Mouse (Mus musculus): ENCODE results near the gene Dusp1. TPM values are rescaled to one million over a fixed set of nuclear protein-coding genes. Genes with fewer than 3 reads are reported as not detected.

Dusp1 gene
- polyA plus RNA-seq, 1 experiment from 2014 or later: 36.9 TPM

DNA sequence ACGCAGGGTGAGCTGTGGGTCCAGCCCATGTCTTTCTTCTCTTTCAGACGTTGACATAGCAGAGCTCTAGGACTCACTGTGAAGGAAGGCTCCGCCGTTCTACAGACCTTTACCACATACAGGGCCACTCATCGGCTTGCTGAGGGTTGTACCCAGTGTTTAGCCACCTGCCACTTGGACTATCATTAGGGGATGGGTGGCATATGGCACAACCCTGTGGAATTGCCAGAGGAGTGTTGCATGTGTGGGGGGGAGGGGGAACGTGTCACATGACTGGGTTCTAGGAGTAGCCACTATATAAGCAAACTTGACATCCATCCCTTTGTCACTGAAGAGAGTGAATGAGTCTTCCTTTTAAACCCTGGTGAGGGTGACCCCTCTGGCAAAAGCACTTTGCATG lies 1.5 kb upstream of the Dusp1 start:
- H3K9ac ChIP-seq (ENCODE audit: low read length): no peak overlapping the region
- no peak overlapping the region for H3K27ac ChIP-seq (replicated peaks in 1 of 2; ENCODE audit: control insufficient read depth in 1 of 2, insufficient read depth in 1 of 2, low read depth in 2 of 2, low read length in 2 of 2)
- 85% methylated on average over 6 of the region's 6 CpGs for WGBS
- H3K9me3 ChIP-seq (ENCODE audit: control insufficient read depth, low read length): 0 out of 2 replicates have a peak, but pooled peaks cover 3% of the 10 kb centered on the region
- no peak for ATAC-seq (ENCODE audit: insufficient number of reproducible peaks, insufficient read depth, low FRiP score, low read depth)
- H3K27me3 ChIP-seq (ENCODE audit: control insufficient read depth, insufficient read depth, low read length): no peaks in the 10 kb centered on the region
- H3K36me3 ChIP-seq (ENCODE audit: control insufficient read depth, insufficient read depth, low read length): peaks cover 37% of the 10 kb centered on the region
- H3K4me3 ChIP-seq (ENCODE audit: control insufficient read depth in 1 of 2, insufficient read depth in 1 of 2, low read depth in 1 of 2, low read length in 2 of 2): no peak overlapping the region
- H3K4me2 ChIP-seq (ENCODE audit: low read length): no peak overlapping the region
- H3K4me1 ChIP-seq (ENCODE audit: control insufficient read depth in 2 of 2, insufficient read depth in 2 of 2, low read length in 2 of 2): peaks cover 15 to 22% of the 10 kb centered on the region in 2 experiments

DNA sequence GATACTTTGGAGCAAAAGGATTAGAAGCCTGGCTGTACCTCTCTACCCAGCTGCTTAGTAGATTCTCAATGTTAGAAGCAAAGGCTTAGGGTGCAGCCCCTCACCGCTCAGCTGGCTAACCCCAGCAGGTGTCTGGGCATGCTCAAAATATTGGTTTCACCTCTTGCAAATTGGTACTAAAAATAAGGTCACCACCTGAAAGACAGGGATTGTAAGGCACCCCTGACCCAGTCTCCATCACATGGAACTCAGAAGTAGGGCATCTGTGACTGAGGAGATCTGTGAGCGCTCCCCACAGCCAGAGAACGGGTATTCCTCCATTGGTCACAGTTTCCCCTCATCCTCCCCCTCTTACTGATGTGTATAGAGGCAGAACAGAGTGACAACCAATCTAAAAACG lies 364 bp upstream of the Dusp1 start:
- no peak for ATAC-seq (ENCODE audit: insufficient number of reproducible peaks, insufficient read depth, low FRiP score, low read depth)
- H3K27ac ChIP-seq (replicated peaks in 1 of 2; ENCODE audit: control insufficient read depth in 1 of 2, insufficient read depth in 1 of 2, low read depth in 2 of 2, low read length in 2 of 2): peak overlapping the region in 1 of 2 experiments; percentile 68; a peak in 2 of 4 replicates

DNA sequence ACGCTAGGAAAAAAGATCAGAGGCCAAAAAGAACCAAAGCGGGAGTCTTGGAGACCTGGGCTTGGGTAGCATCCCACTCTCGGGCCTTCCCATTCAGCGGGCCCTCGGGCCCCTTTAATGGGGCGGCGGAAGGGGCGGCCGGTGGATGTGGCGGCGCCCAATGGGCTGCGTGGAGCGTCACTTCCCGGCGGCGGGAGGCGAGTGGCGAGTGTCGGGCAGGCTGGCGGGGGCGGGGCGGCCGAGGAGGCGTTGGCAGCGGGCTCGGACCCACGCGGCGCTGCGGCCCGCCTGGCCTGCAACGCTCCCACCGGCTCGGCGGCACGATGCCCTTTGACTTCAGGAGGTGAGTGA lies 663 bp downstream of the Dusp1 start, which contains the start of gene Ergic1:
Gene Ergic1, plus strand, starts transcription at position 200 of the 351 bp plus-strand sequence.
- peak within 1 kb of the TSS; percentile 92 for H3K4me2 ChIP-seq (ENCODE audit: low read length)
- WGBS: 1% methylated on average over 30 of the region's 36 CpGs
- peak; percentile 82 for ATAC-seq (ENCODE audit: insufficient number of reproducible peaks, insufficient read depth, low FRiP score, low read depth)
- peak within 1 kb of the TSS; percentile 95 for H3K9ac ChIP-seq (ENCODE audit: low read length)
- 0 out of 2 replicates have a peak, but pooled peaks cover 3% of the 10 kb centered on the region for H3K9me3 ChIP-seq (ENCODE audit: control insufficient read depth, low read length)
- H3K27me3 ChIP-seq (ENCODE audit: control insufficient read depth, insufficient read depth, low read length): no peaks in the 10 kb centered on the region
- H3K4me1 ChIP-seq (ENCODE audit: control insufficient read depth in 2 of 2, insufficient read depth in 2 of 2, low read length in 2 of 2): peaks cover 15 to 22% of the 10 kb centered on the region in 2 experiments
- H3K4me3 ChIP-seq (ENCODE audit: control insufficient read depth in 1 of 2, insufficient read depth in 1 of 2, low read depth in 1 of 2, low read length in 2 of 2): peak within 1 kb of the TSS; percentile 71 to 76
- H3K36me3 ChIP-seq (ENCODE audit: control insufficient read depth, insufficient read depth, low read length): peaks cover 19% of the 10 kb centered on the region
- H3K27ac ChIP-seq (replicated peaks in 1 of 2; ENCODE audit: control insufficient read depth in 1 of 2, insufficient read depth in 1 of 2, low read depth in 2 of 2, low read length in 2 of 2): peak within 1 kb of the TSS; percentile 68 to 76

More for the DNA sequence above, 364 bp upstream of the Dusp1 start:
- H3K9me3 ChIP-seq (ENCODE audit: control insufficient read depth, low read length): 0 out of 2 replicates have a peak, but pooled peaks cover 3% of the 10 kb centered on the region
- H3K4me2 ChIP-seq (ENCODE audit: low read length): peak overlapping the region; percentile 92
- peak overlapping the region; percentile 71 to 76 for H3K4me3 ChIP-seq (ENCODE audit: control insufficient read depth in 1 of 2, insufficient read depth in 1 of 2, low read depth in 1 of 2, low read length in 2 of 2)
- peaks cover 25% of the 10 kb centered on the region for H3K36me3 ChIP-seq (ENCODE audit: control insufficient read depth, insufficient read depth, low read length)
- peaks cover 15 to 22% of the 10 kb centered on the region in 2 experiments for H3K4me1 ChIP-seq (ENCODE audit: control insufficient read depth in 2 of 2, insufficient read depth in 2 of 2, low read length in 2 of 2)
- WGBS: 71% methylated on average over 4 of the region's 4 CpGs
- no peaks in the 10 kb centered on the region for H3K27me3 ChIP-seq (ENCODE audit: control insufficient read depth, insufficient read depth, low read length)
- H3K9ac ChIP-seq (ENCODE audit: low read length): peak overlapping the region; percentile 95

DNA sequence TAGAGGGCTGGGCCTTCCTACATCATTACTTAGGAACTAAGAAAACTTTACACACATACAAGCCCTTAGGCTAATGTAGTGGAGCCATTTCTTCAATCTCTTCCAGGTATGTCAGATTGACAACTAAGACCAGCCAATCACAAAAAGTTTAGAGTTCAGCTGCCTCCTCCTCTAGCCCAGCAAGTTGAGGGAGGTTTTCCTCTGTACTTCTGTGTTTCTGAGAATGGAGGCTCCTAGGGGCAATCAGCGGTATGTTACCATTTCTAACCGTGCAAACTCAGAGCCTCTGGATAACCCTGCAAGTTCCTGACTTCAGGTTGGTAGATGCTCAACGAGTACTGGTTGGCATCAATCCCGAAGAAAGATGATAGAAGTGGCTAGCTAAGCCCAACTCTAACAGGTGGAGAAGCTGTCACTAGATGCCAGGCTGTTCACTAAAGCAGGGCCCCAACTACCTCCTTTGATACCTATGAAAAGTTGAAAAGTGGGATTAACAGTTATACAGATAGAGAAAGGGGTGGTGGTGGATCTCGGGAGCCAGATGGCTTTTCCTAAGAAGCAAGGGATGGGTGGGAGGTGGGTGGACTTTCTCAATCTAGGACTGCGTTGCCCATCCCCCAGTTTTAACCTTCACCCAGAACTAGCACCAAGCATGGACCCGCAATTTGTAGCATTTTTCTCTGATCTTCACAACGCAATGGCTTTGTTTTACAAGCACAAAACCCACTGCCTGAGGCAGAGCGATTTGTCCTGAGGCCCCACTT lies 1.2 kb downstream of the Dusp1 start:
- no peaks in the 10 kb centered on the region for H3K27me3 ChIP-seq (ENCODE audit: control insufficient read depth, insufficient read depth, low read length)
- H3K9me3 ChIP-seq (ENCODE audit: control insufficient read depth, low read length): no peaks in the 10 kb centered on the region
- peaks cover 15 to 22% of the 10 kb centered on the region in 2 experiments for H3K4me1 ChIP-seq (ENCODE audit: control insufficient read depth in 2 of 2, insufficient read depth in 2 of 2, low read length in 2 of 2)
- peak overlapping the region; percentile 71 to 76 for H3K4me3 ChIP-seq (ENCODE audit: control insufficient read depth in 1 of 2, insufficient read depth in 1 of 2, low read depth in 1 of 2, low read length in 2 of 2)
- peak overlapping the region; percentile 92 for H3K4me2 ChIP-seq (ENCODE audit: low read length)
- H3K9ac ChIP-seq (ENCODE audit: low read length): peak overlapping the region; percentile 95
- no peak for ATAC-seq (ENCODE audit: insufficient number of reproducible peaks, insufficient read depth, low FRiP score, low read depth)
- peaks cover 15% of the 10 kb centered on the region for H3K36me3 ChIP-seq (ENCODE audit: control insufficient read depth, insufficient read depth, low read length)
- 30% methylated on average over 9 of the region's 9 CpGs for WGBS
- peak overlapping the region; percentile 68 to 76 for H3K27ac ChIP-seq (replicated peaks in 1 of 2; ENCODE audit: control insufficient read depth in 1 of 2, insufficient read depth in 1 of 2, low read depth in 2 of 2, low read length in 2 of 2)

DNA sequence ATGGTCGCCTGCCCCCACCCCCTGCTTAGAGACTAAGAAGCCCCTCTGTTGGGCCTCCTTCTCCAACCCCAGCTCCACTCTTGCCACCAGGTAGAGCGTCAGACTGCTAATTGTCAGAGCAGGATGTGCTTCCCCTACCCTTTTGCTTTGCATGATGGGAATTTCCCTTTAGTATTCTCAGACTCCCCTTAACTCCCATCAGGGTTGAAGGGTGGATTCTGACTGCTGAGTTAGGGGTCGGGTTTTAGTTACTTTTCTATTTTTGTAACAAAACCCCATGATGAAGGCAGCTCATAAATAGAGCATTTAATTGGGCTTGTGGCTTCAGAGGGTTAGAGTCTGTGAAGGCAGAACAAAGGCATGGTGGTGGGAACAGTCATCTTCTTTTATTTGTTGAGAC lies 8.9 kb downstream of the Dusp1 start:
- peaks cover 9 to 20% of the 10 kb centered on the region in 2 experiments for H3K4me1 ChIP-seq (ENCODE audit: control insufficient read depth in 2 of 2, insufficient read depth in 2 of 2, low read length in 2 of 2)
- no peak for ATAC-seq (ENCODE audit: insufficient number of reproducible peaks, insufficient read depth, low FRiP score, low read depth)

DNA sequence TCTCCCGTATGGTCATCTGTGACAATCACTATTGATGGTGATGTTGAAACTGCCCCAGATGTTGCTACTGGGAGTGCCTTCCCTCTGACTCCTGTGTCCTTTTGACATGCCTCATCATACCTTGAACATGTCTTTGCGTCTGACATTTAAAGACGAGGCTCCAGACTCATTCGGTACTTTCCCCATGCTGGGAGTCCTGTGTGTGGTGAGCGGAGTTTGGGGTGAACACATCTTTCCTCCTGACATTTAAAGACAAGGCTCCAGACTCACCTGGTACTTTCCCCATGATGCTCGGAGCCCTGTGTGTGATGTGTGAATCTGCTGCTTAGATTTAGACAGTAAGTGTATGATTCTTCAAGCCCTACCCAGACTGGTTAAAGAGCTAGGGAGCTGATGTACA lies 10.8 kb downstream of the Dusp1 start:
- Histone ChIP-seq H3K36me3 (ENCODE audit: control insufficient read depth, insufficient read depth, low read length) (no peaks in the 10 kb centered on the region), H3K4me2 (ENCODE audit: low read length) (no peak overlapping the region), H3K27me3 (ENCODE audit: control insufficient read depth, insufficient read depth, low read length) (no peaks in the 10 kb centered on the region), H3K27ac (replicated peaks in 1 of 2; ENCODE audit: control insufficient read depth in 1 of 2, insufficient read depth in 1 of 2, low read depth in 2 of 2, low read length in 2 of 2) (no peak overlapping the region), H3K4me1 (ENCODE audit: control insufficient read depth in 2 of 2, insufficient read depth in 2 of 2, low read length in 2 of 2) (peaks cover 15 to 20% of the 10 kb centered on the region in 2 experiments), H3K9ac (ENCODE audit: low read length) (no peak overlapping the region), H3K9me3 (ENCODE audit: control insufficient read depth, low read length) (no peaks in the 10 kb centered on the region), H3K4me3 (ENCODE audit: control insufficient read depth in 1 of 2, insufficient read depth in 1 of 2, low read depth in 1 of 2, low read length in 2 of 2) (no peak overlapping the region)
- WGBS: 90% methylated on average over 6 of the region's 6 CpGs
- ATAC-seq (ENCODE audit: insufficient number of reproducible peaks, insufficient read depth, low FRiP score, low read depth): no peak

More for the DNA sequence above, 8.9 kb downstream of the Dusp1 start:
- H3K4me3 ChIP-seq (ENCODE audit: control insufficient read depth in 1 of 2, insufficient read depth in 1 of 2, low read depth in 1 of 2, low read length in 2 of 2): no peak overlapping the region
- 61% methylated on average over 3 of the region's 3 CpGs for WGBS
- H3K9ac ChIP-seq (ENCODE audit: low read length): no peak overlapping the region
- H3K4me2 ChIP-seq (ENCODE audit: low read length): no peak overlapping the region
- H3K27ac ChIP-seq (replicated peaks in 1 of 2; ENCODE audit: control insufficient read depth in 1 of 2, insufficient read depth in 1 of 2, low read depth in 2 of 2, low read length in 2 of 2): peak overlapping the region in 1 of 2 experiments; percentile 28; a peak in 1 of 4 replicates
- H3K36me3 ChIP-seq (ENCODE audit: control insufficient read depth, insufficient read depth, low read length): no peaks in the 10 kb centered on the region
- H3K27me3 ChIP-seq (ENCODE audit: control insufficient read depth, insufficient read depth, low read length): no peaks in the 10 kb centered on the region
- no peaks in the 10 kb centered on the region for H3K9me3 ChIP-seq (ENCODE audit: control insufficient read depth, low read length)

DNA sequence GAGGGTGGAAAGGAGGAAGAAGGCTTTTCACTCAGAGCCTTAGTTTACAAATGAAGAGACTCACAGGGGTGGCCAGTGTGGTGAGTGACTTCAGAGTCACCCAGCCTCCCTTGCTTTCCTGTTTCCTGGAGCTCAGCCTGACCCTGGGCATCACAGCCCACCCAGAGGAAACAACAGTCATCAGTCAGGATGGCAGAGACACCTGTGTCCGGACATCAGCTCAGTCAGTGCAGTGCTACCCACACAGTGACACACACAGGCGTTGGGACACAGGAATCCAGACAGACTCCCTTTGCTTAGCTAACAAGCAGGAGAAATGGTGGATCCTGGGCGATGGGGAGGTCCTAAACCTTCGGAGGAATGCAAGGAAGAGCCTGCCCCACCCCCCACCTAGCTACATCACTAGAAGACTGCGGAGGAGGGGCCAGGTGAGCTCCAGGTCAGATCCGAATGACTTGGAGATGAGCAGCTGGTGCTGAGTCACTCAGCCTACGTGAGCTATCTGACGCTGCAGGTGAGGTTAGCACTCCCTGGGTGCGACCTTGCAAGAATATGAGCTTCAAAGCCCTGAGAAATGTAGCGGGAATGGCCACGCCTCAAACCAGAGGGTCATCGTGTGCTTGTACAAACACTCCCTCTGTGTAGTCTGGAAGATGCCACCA lies 12.6 kb downstream of the Dusp1 start:
- ATAC-seq (ENCODE audit: insufficient number of reproducible peaks, insufficient read depth, low FRiP score, low read depth): 0 out of 2 replicates have a peak, but pooled peaks have one; percentile 13
- peak overlapping the region; percentile 14 to 24; a peak in 2 of 4 replicates for H3K27ac ChIP-seq (replicated peaks in 1 of 2; ENCODE audit: control insufficient read depth in 1 of 2, insufficient read depth in 1 of 2, low read depth in 2 of 2, low read length in 2 of 2)

More for the DNA sequence above, 12.6 kb downstream of the Dusp1 start:
- H3K9ac ChIP-seq (ENCODE audit: low read length): peak overlapping the region; percentile 30; the same call in 1 of the 2 replicates
- H3K27me3 ChIP-seq (ENCODE audit: control insufficient read depth, insufficient read depth, low read length): no peaks in the 10 kb centered on the region
- H3K36me3 ChIP-seq (ENCODE audit: control insufficient read depth, insufficient read depth, low read length): no peaks in the 10 kb centered on the region
- peaks cover 20 to 27% of the 10 kb centered on the region in 2 experiments for H3K4me1 ChIP-seq (ENCODE audit: control insufficient read depth in 2 of 2, insufficient read depth in 2 of 2, low read length in 2 of 2)
- H3K4me2 ChIP-seq (ENCODE audit: low read length): no peak overlapping the region
- WGBS: 27% methylated on average over 12 of the region's 12 CpGs
- H3K4me3 ChIP-seq (ENCODE audit: control insufficient read depth in 1 of 2, insufficient read depth in 1 of 2, low read depth in 1 of 2, low read length in 2 of 2): no peak overlapping the region
- no peaks in the 10 kb centered on the region for H3K9me3 ChIP-seq (ENCODE audit: control insufficient read depth, low read length)

Measured in heart, embryonic 14.5 days (tissue).